Mouse (Mus musculus) bone marrow macrophage, adult 2 months (primary cell): ENCODE results near the gene Gm11273.

Experiments used
- CTCF ChIP-seq: IDR thresholded peaks from 2 replicates; pipeline ENCODE4 v1.5.1; 2012; ENCODE audit warnings: low read depth, mild to moderate bottlenecking, low read length, moderate library complexity
- POLR2A ChIP-seq: IDR thresholded peaks from 2 replicates; pipeline ENCODE4 v1.6.1; 2012; ENCODE audit warnings: mild to moderate bottlenecking, low read depth, low read length, borderline replicate concordance

DNA sequence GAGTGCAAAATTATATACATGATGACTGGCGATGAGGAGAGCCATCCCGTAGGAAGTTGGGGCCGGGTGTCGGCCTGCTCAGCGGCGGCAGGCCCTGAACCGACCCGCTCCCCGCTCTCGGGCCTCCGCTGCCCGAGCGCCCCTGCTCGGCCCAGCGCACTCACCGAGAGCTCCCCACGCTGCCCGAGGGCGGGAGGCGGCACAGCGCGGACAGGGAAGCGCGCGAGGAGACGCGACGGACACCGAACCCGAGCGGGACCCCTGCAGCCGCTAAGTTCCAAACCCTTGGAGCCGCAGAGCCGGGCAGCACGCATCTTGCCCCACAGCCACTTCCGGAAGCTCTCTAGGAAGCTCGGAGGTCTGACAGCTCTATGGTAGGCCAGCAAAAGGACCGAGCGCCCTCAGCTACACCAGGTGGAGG is 29.6 kb upstream of the Gm11273 start, which contains the start of gene Zkscan8:
- no peak for TF ChIP-seq CTCF
- TF ChIP-seq POLR2A: no peak
